Mouse (Mus musculus) G1E (cell line): Measurements from ENCODE around the gene Dhrs3. TPM values are rescaled to one million over a fixed set of nuclear protein-coding genes. Genes with fewer than 3 reads are reported as not detected.

ENCODE experiments used
- ATAC-seq: 2 replicates; pipeline ENCODE4 v1.8.0; 2016; ENCODE audit warnings: mild to moderate bottlenecking; ENCODE audit not compliant: insufficient number of reproducible peaks, poor library complexity, low FRiP score, severe bottlenecking; ENCODE audit errors: extremely low read depth
- DNase-seq: peaks from one replicate; pipeline ENCODE4 v3.0.0; 2012; ENCODE audit warnings: low spot score
- H3K27me3 ChIP-seq: 2 replicates; pipeline ENCODE4 v1.6.1; 2012; ENCODE audit warnings: mild to moderate bottlenecking, low read length, inconsistent platforms; ENCODE audit not compliant: insufficient read depth
- H3K36me3 ChIP-seq: replicated peaks from 2 replicates; pipeline ENCODE3; 2012; ENCODE audit warnings: mild to moderate bottlenecking, inconsistent platforms
- H3K4me1 ChIP-seq: 2 replicates; pipeline ENCODE4 v1.6.1; 2012; ENCODE audit warnings: low read depth, low read length, inconsistent platforms, mixed read lengths; ENCODE audit not compliant: insufficient read depth
- H3K4me3 ChIP-seq: 2 replicates; pipeline ENCODE4 v1.5.1; 2012; ENCODE audit warnings: low read depth, mild to moderate bottlenecking, inconsistent platforms, low read length, moderate library complexity, mixed read lengths
- H3K9me3 ChIP-seq: replicated peaks from 2 replicates; pipeline ENCODE4 v1.6.1; 2012; ENCODE audit warnings: inconsistent platforms
- CTCF ChIP-seq: IDR thresholded peaks from 2 replicates; pipeline ENCODE4 v1.5.1; 2012; ENCODE audit warnings: low read depth, low read length, inconsistent platforms, mixed read lengths
- GATA1 ChIP-seq: IDR thresholded peaks from 2 replicates; pipeline ENCODE4 v1.6.1; 2012; ENCODE audit warnings: borderline replicate concordance, low read length, inconsistent platforms, mixed read lengths
- GATA2 ChIP-seq: IDR thresholded peaks from 2 replicates; pipeline ENCODE4 v1.6.1; 2012; ENCODE audit warnings: low read depth, low read length, inconsistent platforms, borderline replicate concordance
- POLR2AphosphoS5 ChIP-seq: IDR thresholded peaks from 2 replicates; pipeline ENCODE4 v1.6.1; 2012; ENCODE audit warnings: low read depth, low read length, inconsistent platforms; ENCODE audit not compliant: insufficient replicate concordance
- TAL1 ChIP-seq: conservative IDR thresholded peaks from 2 replicates; pipeline ENCODE4 v1.6.1; 2012; ENCODE audit warnings: low read depth, low read length, inconsistent platforms, mixed read lengths
- polyA plus RNA-seq: library from polyadenylated mRNA; stranded (reverse); fragments of >175 nt; gene quantifications from 2 replicates; pipeline ENCODE4 v1.2.3, GENCODE M21; 2012
- total RNA-seq, 2 experiments: library from RNA; stranded (forward) in 1 of 2; stranded (reverse) in 1 of 2; fragments of 200-1000 nt in 1 of 2; fragments of >200 nt in 1 of 2; fragmentation: Nextera tagmentation in 1 of 2; gene quantifications; 2 replicates each; pipeline ENCODE4 v1.2.3; 2014 to 2017

The Dhrs3 gene
- total and polyA plus RNA-seq, 3 experiments, result 0.36 to 20.9 (median 4.4) TPM

GRCm38 (mm10) chr4:144968371-144968770 lies 75.7 kb downstream of the Dhrs3 start:
- Histone ChIP-seq H3K4me1 (peaks cover 1% of the 10 kb centered on the region; the same call in 1 of the 2 replicates), H3K36me3 (peaks cover 15% of the 10 kb centered on the region), H3K4me3 (no peak overlapping the region), H3K9me3 (no peaks in the 10 kb centered on the region), H3K27me3 (no peaks in the 10 kb centered on the region)
- TF ChIP-seq TAL1, result no peak
- TF ChIP-seq CTCF, result no peak
- TF ChIP-seq POLR2AphosphoS5, result no peak
- TF ChIP-seq GATA1, result no peak
- TF ChIP-seq GATA2, result no peak
- DNase-seq (no peak), ATAC-seq (no peak)

GRCm38 (mm10) chr4:144969030-144969429 lies 76.4 kb downstream of the Dhrs3 start:
- H3K36me3 ChIP-seq, result peaks cover 17% of the 10 kb centered on the region
- no peaks in the 10 kb centered on the region for H3K27me3 ChIP-seq
- DNase-seq (no peak), ATAC-seq (no peak)
- peaks cover 3% of the 10 kb centered on the region; the same call in 1 of the 2 replicates for H3K4me1 ChIP-seq
- H3K4me3 ChIP-seq, result no peak overlapping the region
- no peak for TF ChIP-seq TAL1
- no peak for TF ChIP-seq GATA1
- TF ChIP-seq GATA2, result no peak
- TF ChIP-seq POLR2AphosphoS5, result no peak
- no peak for TF ChIP-seq CTCF
- H3K9me3 ChIP-seq, result no peaks in the 10 kb centered on the region

GRCm38 (mm10) chr4:144971048-144971447 lies 78.4 kb downstream of the Dhrs3 start:
- H3K9me3 ChIP-seq, result no peaks in the 10 kb centered on the region
- peaks cover 35% of the 10 kb centered on the region for H3K36me3 ChIP-seq
- no peaks in the 10 kb centered on the region for H3K27me3 ChIP-seq
- DNase-seq, result no peak
- TF ChIP-seq TAL1 (no peak), POLR2AphosphoS5 (no peak), GATA1 (no peak), CTCF (no peak), GATA2 (no peak)
- no peak overlapping the region for H3K4me3 ChIP-seq
- no peak for ATAC-seq
- H3K4me1 ChIP-seq, result peaks cover 4% of the 10 kb centered on the region; the same call in 1 of the 2 replicates

- H3K36me3 ChIP-seq, result peaks cover 54% of the 10 kb centered on the region
- DNase-seq, result no peak
- TF ChIP-seq POLR2AphosphoS5, result no peak
- TF ChIP-seq GATA1, result no peak
- no peak for TF ChIP-seq GATA2
- TF ChIP-seq TAL1, result no peak
- TF ChIP-seq CTCF, result no peak
Observed at GRCm38 (mm10) chr4:144972948-144973720, 80.5 kb downstream of the Dhrs3 start.

GRCm38 (mm10) chr4:144974458-144974857 lies 81.8 kb downstream of the Dhrs3 start:
- ATAC-seq, result no peak
- H3K4me1 ChIP-seq, result peaks cover 8% of the 10 kb centered on the region

More at GRCm38 (mm10) chr4:144972948-144973720, 80.5 kb downstream of the Dhrs3 start:
- no peaks in the 10 kb centered on the region for H3K27me3 ChIP-seq
- H3K4me3 ChIP-seq, result no peak overlapping the region
- ATAC-seq, result no peak
- peaks cover 6% of the 10 kb centered on the region; the same call in 1 of the 2 replicates for H3K4me1 ChIP-seq
- H3K9me3 ChIP-seq, result no peaks in the 10 kb centered on the region

GRCm38 (mm10) chr4:144975505-144975904 lies 82.9 kb downstream of the Dhrs3 start:
- H3K36me3 ChIP-seq, result peaks cover 71% of the 10 kb centered on the region

More at GRCm38 (mm10) chr4:144974458-144974857, 81.8 kb downstream of the Dhrs3 start:
- DNase-seq, result no peak
- H3K36me3 ChIP-seq, result peaks cover 66% of the 10 kb centered on the region
- no peak for TF ChIP-seq POLR2AphosphoS5
- TF ChIP-seq CTCF, result no peak
- TF ChIP-seq GATA1, result no peak
- TF ChIP-seq TAL1, result no peak
- TF ChIP-seq GATA2, result no peak
- no peaks in the 10 kb centered on the region for H3K27me3 ChIP-seq
- no peaks in the 10 kb centered on the region for H3K9me3 ChIP-seq
- no peak overlapping the region for H3K4me3 ChIP-seq

More at GRCm38 (mm10) chr4:144975505-144975904, 82.9 kb downstream of the Dhrs3 start:
- DNase-seq (no peak), ATAC-seq (no peak)
- TF ChIP-seq TAL1, result no peak
- TF ChIP-seq CTCF, result no peak
- TF ChIP-seq POLR2AphosphoS5, result no peak
- no peak for TF ChIP-seq GATA1
- no peak for TF ChIP-seq GATA2
- no peak overlapping the region for H3K4me3 ChIP-seq
- H3K9me3 ChIP-seq, result no peaks in the 10 kb centered on the region
- peaks cover 18% of the 10 kb centered on the region for H3K4me1 ChIP-seq
- no peaks in the 10 kb centered on the region for H3K27me3 ChIP-seq
